Mouse (Mus musculus): ENCODE measurements around the gene Itga2.

Itga2 gene

DNA sequence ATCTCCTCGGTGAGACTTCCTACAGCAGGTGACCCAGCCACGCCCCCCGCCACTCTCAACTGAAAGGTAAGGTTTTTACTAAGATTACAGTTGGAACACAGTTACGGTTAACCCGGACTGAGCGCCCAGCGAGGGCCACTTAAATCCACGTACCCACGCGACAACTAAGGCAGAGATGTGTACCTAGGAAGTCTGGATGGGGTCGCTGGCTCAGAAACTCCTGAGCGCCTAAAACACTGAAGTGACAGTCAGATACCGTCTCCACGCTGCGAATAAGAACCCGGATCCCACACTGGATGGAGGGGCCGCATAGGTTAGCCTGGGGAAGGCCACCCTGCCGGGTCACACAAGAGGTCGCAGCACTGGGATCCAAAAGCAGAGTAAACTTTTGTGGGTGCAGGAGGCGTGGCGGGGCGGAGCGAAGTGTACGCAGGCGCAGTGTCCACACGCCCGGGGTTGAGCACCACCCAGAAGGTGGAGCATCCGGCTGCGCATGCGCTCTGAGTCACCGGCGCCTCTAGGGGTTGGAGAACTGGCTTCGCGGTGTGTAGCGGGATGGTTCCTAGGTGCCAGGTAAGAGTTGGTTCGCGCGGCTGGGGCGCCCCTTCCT lies 114.0 kb downstream of the Itga2 start, which contains the start of gene Mocs2:
TSS of gene Mocs2 (plus strand) at position 486 of the 610 bp plus-strand sequence.
- peak; percentile 95 for DNase-seq

GRCm38 (mm10) chr13:114809624-114810210 lies 122.2 kb downstream of the Itga2 start:
- no peak for DNase-seq

- DNase-seq: no peak
These were observed 128.9 kb downstream of the Itga2 start for GRCm38 (mm10) chr13:114802971-114803370.

GRCm38 (mm10) chr13:114801857-114802256 lies 130.0 kb downstream of the Itga2 start:
- peak; percentile 13 for DNase-seq

- DNase-seq: peak; percentile 57
These were observed 138.5 kb downstream of the Itga2 start for GRCm38 (mm10) chr13:114793250-114794030.

DNA sequence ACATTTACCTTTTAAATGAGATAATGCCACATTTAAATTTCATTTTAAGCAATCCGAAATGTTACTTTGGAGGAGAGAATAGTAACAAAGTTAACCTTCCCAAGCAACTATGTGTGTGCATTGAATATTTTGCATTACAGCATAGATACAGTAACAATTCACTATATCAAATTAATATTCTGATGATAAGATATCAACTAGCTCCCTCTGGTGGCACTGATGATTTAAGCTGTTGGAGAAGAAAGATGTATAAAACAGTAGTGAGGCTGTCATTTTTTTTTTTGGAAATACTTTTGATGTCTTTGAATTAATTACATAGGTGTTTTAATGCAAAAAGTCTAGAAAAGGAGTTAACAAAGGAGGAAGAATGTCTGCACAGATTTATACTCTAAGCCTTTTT lies 140.4 kb downstream of the Itga2 start:
- peak; percentile 26 for DNase-seq
